Mouse (Mus musculus) spleen, postnatal 36 days (tissue): ENCODE results near the gene Ttk.

Source experiments
- DNase-seq, 2 experiments: peaks; one replicate each; pipeline ENCODE4 v3.0.0; 2022; ENCODE audit warnings: low spot score in 2 of 2, mixed read lengths in 1 of 2

Gene Ttk

DNA sequence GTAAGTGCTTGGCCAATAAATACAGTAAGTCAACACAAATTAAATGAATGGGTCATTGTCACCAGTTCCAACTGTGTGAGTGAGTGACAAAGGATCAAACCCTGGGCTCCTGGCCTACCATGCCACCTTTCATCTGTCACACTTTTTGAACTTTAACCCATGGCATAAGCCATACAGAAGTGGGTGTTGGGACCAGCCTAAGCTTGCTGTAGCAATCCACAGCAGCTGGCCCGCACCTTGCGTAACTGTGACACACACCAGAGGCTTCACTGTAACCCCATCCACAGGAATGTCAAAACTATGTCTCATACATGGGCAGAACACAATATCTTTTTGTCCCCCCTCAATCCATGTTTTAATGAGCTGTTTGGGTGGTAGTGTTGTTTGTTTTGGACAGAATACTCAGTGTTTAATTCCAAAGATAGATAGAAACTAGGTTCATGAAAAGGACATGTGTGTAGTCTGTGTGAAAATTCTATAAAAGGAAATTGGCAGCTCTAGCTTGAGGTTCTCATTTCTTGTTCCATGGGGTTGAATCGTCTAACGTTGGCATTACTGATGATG lies 59.4 kb downstream of the Ttk start:
- no peak for DNase-seq

DNA sequence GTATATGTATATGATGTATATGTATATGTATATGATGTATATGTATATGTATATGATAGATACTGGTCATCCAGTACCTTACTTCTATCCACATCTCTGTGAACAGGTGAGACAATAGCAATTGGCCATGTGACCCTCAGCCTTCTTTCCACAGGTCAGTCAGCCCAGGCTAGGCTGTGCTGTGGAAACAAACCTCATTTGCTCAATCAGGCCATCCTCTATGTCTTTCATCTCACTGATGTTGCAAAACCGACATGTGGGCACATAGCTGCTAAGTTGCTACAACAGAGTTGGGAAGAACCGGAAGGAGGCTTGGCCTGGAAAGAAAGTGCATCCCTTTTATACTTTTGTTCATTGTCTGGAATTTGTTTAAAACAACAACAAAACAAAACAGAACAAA lies 67.6 kb downstream of the Ttk start:
- DNase-seq = no peak

DNA sequence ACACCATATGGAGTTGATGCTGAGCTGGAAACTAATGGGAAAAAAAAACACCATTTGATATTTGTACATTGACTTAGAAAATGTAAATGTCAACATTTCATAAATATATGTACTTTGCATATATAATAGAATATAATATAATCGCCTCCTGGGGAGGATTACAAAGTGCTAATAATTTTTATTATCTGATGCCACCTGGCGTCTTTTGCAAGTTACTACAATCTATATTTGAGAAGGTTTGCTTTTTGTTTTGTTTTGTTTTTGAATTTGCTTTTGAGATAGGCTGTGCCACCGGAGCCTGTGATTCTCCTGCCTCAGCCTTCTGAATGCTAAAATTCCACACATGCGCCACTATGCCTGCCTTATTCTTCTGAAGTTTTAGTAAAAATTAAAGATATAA lies 71.3 kb downstream of the Ttk start:
- DNase-seq = no peak

DNA sequence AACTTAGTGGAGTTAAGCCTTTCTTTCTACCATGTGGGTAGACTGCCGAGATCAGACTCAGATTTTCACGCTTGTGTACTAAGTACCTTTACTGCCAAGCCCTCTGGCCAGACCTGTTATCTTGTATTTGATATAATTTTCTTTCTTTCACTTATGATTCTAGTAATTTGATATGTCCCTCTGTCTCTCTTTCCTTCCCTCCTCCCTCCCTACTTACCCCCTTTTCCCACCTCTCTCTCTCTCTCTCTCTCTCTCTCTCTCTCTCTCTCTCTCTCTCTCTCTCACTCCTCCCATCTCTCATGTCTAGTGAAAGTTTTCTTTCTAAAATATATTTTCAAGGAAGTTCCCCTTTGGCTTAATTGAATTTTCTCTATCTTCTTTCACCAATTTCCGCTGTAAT lies 72.5 kb downstream of the Ttk start:
- DNase-seq = no peak

- DNase-seq = no peak
Measured at GRCm38 (mm10) chr9:83909836-83910235, 75.3 kb downstream of the Ttk start.

GRCm38 (mm10) chr9:83910926-83911325 lies 76.4 kb downstream of the Ttk start:
- DNase-seq = no peak
